Mouse (Mus musculus) large intestine, adult 2 months (tissue): Measurements from ENCODE around the gene Sorcs2. TPM values are rescaled to one million over a fixed set of nuclear protein-coding genes. Genes with fewer than 3 reads are reported as not detected.

Experiments
- DNase-seq: peaks from one replicate; pipeline ENCODE4 v3.0.0-alpha.2; 2012; ENCODE audit warnings: low read depth, low spot score
- WGBS: fragments of 180-500 bp; shearing (Covaris S2); methylation state at CpG from one replicate; pipeline ENCODE4 v1.1.7; 2018; 5-methylcytosine and 5-hydroxymethylcytosine counted together
- polyA plus RNA-seq: library from polyadenylated mRNA; depleted of rRNA; stranded (reverse); fragments of >200 nt; gene quantifications from 2 replicates; pipeline ENCODE4 v1.2.3, GENCODE M21; 2012

Gene Sorcs2
- polyA plus RNA-seq, 1 experiment, result 3.9 TPM

DNA sequence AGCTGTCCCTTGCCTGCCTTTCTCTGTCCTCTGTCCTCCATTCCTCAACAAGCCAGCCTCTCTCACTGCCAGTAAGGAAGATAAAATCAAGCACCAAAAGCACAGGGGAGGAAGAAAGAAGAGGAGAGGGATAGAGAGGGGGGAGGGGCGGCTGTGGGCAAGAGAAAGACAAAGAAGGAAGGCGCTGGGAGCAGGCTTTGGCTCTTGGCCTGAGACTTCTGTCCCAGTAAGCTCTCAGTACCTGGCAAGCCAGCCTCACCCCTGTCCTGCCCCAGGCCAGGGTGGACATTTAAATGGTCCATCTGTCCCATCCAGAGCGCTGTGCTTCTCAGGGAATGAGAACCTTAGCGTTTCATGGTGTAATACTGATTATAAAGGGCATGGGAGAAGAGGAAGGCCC, 203.3 kb downstream of the Sorcs2 start:
- 71% methylated on average over 4 of the region's 4 CpGs for WGBS

DNA sequence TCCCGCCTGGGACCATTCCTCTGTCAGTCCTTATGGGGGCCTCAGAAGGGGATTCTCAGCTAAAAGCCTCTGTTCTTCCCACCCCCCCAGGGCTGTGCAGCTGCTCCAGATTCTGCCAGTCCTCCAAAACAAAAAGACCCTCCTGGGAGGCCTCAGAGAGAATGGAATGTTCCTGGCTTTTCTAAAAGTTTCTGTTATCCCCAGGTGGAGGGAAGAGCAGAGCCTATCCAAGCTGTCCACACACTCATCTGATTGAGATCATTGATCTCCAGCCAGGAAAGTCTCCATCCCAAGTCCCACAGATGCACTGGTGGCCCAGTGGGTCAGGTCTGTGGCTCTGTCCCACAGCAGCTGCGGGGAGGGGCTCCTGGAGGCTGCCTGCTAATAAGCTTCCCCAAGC, 205.3 kb downstream of the Sorcs2 start:
- WGBS, result 91% methylated on average over 2 of the region's 2 CpGs
- no peak for DNase-seq

More for the DNA sequence above, 203.3 kb downstream of the Sorcs2 start:
- no peak for DNase-seq

DNA sequence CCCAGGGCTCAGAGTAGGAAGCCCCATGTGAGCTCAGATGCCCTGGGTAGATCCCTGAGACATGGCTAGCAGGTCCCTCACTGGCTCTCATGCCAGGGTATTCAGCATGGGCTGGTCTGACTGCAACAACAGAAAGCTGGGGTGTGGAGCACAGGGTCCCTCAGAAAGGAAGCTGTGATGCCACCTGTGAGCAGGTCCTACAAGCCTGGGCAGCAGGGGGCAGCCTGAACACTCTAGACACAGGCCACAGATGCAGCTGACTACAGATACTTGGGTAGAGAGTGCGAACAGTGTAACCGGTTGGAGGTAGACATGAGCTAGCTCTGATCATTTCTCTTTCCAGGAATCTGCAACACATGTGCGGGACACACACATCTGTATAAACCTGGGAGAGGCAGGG, 206.1 kb downstream of the Sorcs2 start:
- no peak for DNase-seq
- WGBS, result 79% methylated on average over 3 of the region's 3 CpGs

DNA sequence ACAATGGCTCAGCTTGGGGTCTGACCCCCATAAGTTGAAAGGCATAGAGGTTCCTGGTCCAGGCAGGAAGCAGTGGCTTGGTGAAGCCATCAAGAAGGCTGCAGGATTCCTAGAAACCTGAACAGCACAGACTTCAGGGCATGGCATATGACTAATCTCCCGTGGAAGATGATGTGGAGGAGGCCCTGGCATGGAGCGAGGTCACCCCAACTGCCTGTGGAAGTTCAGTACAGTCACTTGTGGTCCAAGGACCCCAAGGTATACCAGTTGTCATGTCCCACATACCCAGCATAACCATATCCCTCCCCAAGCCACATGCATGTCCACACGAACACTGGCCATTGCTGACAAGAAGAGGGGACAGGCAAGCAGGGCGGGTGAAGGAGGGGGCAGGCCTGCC, 206.7 kb downstream of the Sorcs2 start:
- WGBS, result 82% methylated on average over 4 of the region's 4 CpGs
- no peak for DNase-seq

DNA sequence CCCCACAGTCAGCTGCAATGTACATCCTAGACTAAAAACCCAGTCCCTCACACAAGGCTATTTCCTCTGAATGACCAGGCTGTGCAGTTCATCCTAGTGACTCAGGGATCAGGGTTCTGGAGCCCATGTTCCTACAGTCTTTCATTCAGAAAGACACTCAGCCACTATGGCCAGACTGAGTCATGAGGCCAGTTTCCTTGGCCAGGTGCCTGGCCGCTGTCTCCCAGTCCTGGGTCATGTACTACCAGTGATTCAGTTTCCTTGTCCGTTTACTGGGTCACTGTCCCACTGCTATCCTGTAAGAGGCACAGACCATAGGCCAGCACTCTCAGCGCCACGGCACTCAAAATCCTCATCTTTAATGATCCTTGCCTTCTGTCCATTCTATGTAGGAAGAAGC, 209.6 kb downstream of the Sorcs2 start:
- 78% methylated on average over 4 of the region's 4 CpGs for WGBS
- DNase-seq, result no peak

DNA sequence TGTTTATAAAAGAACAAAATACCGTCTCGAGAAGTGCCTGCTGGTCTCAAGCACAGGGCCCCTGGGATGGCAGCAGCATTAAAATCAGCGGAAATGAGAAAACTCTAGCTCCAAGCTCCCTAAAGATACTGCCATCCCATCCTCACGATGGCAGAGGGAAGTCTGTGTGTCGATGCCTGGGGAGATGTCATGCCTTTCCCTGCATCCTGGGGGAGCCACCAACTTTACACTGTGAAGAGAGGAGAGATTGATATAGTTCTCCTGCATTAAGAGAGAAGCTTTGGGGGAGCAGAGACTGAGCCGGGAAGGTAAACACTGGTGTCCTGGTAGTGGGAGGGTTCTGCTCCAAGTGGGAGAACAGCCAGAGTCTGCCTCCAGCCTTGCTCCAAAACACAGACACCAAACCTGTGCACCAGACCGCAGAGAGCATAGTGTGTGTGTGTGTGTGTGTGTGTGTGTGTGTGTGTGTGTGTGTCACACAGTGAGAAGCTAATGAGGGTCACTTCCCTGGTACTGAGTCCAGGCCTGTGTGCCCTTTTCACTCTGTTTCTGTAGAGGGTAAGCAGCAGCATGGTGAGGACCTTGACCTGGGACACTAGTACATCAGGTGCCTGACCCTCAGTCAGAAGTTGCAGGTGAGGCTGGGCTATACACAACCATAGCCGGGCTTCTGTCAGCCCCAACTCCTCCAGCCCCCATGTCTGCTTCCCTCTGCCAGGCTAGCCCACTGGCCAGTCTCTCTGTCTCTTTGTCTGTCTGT, 211.5 kb downstream of the Sorcs2 start:
- DNase-seq, result no peak
- WGBS, result 57% methylated on average over 8 of the region's 8 CpGs

DNA sequence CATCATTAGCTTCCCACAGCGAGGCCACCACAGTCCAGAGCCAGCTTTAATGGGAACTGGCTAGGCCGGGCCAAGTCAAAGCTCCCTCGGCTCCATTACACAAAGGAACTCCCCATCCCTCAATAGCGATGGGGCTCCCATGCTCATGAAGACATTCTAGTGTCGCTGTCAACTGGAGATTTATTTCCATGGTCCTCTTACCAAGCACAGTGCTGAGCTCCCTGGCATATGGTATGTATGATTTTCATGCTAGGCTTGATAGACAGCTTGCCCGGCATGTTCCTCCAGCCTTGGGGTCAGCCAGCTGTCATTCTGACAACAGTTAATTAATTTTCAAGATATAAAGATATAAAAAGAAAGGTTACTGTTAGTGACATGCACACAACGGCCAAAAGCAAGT, 215.6 kb downstream of the Sorcs2 start:
- no peak for DNase-seq
- 91% methylated on average over 7 of the region's 7 CpGs for WGBS

DNA sequence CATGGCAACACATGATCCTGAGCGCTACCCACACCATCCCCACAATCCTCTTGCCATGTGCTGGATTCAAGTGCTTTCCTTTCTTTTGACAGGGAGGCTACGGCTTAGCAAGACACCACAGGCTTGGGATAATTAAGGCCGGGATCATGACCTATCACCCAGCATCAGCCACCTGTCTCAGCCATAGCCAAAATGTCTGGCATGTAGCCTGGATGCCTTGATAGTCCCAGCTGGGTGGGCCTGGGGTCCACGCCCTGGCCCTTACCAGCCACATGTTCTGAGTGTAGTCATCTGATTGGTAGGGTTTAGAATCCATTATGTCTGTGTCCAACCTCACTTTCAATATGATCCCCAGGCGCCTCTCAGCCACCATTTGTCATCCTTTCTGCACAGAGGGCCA, 218.2 kb downstream of the Sorcs2 start:
- no peak for DNase-seq
- 89% methylated on average over 5 of the region's 5 CpGs for WGBS

DNA sequence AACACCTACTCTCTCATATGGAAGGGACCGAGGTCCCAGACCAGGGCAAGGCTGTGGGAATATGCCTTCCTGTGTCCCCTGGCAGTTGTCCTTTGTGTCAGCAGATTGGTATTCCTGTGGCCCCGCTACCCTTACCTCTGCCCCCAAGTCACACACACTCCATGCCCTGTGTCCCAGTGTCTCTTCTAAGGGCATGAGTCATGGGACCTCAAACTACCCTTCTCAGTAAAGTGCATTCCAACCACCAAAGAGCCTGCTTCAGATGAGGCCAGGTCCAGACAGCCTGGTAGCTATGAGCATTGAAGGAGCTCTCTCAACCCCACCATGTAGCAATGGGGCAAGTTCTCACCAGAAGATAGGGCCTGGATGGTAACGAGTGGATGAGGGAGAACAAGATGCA, 219.2 kb downstream of the Sorcs2 start:
- 89% methylated on average over 3 of the region's 3 CpGs for WGBS
- DNase-seq, result no peak

DNA sequence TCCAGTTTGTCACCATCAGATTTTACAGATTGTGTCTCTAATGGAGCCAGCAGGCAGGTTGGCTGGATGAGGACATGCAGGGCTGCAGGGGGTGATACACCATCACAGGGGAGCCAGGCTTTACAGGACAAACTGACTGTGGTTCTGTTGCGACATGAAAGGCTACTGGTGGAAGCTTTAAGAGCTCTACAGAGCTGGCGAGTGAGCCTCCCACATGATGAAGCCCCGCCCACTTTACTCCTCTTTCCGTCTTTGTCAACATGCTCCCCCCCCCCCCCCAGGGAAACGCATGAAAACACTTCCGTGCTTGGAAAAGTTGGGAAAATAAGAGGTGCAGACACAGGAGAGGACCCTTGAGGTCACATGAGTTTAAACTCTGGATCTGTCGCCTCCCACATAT, 219.7 kb downstream of the Sorcs2 start:
- WGBS, result 44% methylated on average over 7 of the region's 7 CpGs
- DNase-seq, result no peak

DNA sequence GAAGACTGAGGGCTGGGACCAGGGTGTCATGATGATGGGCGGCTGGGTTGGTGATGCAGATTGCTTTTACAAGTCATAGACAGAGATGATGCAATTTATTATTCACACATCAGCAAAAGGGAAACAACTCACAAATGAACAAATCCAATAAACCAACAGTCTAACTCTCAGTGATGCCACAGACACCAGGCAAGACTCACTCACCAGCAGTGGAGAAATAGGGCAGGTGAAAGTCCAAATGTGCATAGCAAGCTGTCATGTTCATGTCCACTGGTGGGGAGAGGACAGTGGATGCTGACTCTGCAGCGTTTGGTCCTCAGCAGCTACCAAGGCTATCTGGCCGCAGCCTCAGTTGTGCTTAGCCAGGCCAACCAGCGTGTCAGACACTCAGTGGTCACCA, 221.1 kb downstream of the Sorcs2 start:
- 89% methylated on average over 4 of the region's 4 CpGs for WGBS
- DNase-seq, result no peak

DNA sequence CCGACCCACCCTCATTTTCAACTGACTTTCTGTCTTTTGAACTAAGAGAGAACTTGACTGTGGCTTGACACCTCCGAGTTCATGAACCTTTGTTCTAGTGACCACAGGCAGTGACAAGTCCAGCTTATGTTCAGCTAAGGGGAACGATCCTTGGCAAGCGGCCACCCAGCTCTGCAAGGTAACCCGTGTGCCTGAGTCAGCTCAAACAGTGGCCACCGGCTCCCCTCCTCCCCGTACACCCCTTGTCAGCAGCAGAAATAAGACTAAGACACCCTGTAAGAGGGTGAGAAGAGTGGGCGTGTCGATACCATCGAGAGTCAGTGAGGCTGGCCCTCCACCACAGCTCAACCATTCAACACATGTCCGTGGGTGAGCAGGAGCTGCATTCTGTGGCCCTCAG, 221.5 kb downstream of the Sorcs2 start:
- WGBS, result 82% methylated on average over 11 of the region's 11 CpGs
- DNase-seq, result no peak

DNA sequence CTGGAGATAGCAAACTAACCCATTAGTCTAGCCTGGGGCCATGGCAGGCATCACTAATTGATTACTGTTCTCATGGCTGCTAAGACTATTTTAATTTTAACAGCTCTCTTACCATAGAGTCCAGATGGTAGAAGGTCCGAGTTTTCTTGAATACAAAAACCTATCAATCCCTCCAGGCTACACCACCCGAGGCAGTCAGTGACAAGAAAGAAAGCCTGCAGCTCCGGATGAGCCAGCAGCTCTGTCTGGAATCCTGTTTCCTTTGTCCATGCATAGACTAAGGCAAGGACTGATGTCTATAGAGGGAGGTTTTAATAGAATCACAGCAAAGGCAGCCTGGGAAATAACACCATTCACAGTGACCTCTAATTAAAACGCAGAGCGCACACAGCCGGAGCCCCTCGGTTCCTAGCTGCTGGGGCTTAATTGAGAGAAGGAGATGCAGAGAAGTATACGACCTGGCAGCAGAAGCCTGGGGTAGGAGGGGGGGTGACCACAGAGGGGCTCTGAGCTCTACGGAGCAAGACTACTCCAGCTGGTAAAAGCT, 223.3 kb downstream of the Sorcs2 start:
- DNase-seq, result no peak
- 68% methylated on average over 9 of the region's 9 CpGs for WGBS

DNA sequence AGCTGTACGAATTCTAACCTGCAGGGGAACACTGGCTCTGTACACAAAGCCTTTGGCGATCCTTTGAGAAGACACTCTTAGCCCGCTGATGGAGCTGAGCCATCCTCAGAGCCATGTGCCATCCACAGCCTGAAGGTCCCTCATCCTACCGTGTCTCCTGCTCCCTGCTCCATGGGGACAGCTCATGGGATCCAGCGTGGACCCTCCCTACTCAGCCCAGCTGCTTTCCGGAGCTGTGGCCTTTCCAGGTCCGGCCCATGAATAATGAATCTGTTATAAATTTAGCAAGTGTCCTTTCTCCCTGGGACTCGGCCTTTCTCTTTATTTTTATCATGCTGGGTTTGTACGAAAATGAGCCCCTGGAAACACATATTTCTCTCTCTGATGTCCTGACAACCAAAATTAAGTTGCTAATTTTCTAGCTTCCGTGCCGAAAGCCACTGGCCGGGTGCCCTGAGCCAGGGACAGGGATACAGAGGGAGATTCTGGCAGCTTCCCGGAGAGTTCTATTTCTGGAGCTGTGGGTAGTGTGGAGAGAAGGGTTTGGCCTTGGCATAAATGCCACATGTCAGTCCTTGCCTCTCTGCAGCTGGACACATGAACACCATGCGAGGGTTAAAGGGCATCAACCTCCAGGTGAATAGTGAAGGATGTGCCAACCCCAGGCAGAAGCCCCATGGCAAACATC, 228.8 kb downstream of the Sorcs2 start:
- no peak for DNase-seq
- 74% methylated on average over 14 of the region's 14 CpGs for WGBS

DNA sequence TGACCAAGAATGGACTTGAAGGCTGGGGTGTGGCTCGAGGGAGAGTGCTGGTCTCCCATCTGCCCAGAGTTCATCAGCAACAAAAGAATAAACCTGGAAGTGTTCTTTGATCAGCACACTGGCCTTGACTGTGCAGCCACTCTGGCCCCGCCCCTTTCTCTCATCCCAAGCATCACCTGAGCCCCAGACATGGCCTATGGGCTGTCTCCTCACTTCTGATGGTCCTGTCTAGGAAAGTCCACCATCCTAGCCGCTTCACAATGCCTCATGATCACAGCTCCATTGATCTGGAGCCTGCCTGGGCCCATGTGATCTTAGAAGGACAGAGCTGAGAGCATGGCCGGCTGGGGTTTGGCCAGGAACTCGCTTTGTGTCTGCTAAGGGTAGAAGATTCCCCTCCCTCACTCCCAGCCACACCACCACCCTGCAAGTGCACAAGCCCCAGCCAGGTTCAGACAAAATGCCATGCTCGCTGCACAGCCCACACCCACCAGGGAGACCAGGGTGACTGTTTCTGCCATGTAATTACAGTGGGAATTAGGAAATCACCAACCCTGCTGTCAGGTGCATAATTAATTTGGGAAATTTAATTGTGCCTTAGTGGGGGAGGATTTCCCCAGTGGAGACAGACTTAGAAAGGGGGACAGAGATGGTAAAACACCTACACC, 231.5 kb downstream of the Sorcs2 start:
- no peak for DNase-seq
- 75% methylated on average over 6 of the region's 6 CpGs for WGBS

DNA sequence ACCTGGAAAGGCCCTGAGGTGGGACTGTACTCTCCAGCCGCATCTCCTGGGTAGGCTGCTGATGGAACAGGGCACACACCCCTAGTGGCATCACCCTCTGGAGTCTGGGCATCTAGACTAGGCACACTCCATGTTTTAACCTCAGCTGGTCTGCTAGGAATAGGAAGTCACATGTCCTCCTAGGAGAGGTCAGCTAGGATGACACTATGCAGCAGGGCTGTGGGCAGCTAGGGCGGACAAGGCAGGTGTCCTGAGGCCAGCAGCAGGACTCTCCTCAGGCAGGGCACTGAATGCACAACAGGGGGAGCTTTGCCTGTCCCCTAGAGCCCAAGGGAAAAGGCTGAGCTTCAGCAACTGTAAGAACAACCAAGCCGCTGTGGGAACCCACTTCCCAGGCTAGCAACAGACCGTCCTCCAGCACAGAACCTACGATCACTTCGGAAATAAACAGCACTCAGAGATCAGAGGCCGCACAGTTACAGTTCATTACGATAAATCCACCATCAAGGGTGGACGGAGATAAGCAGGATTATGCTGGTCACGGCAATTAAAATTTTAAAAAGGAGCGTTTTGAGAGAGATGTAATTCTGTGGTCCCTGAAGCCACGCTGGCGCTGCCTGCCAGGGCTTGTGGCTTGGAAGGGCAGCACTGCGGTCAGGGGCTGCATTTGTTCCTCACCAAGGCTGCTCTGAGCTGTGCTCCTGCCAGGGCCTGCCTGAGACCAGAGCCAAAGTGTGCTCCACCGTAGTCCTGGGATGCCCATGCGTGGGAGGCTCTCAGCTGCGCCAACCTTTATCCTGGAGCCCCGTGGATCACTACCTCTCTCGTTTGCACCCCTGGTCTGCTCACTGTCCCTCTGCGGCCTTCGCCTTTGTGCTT, 232.3 kb downstream of the Sorcs2 start:
- 88% methylated on average over 21 of the region's 21 CpGs for WGBS

DNA sequence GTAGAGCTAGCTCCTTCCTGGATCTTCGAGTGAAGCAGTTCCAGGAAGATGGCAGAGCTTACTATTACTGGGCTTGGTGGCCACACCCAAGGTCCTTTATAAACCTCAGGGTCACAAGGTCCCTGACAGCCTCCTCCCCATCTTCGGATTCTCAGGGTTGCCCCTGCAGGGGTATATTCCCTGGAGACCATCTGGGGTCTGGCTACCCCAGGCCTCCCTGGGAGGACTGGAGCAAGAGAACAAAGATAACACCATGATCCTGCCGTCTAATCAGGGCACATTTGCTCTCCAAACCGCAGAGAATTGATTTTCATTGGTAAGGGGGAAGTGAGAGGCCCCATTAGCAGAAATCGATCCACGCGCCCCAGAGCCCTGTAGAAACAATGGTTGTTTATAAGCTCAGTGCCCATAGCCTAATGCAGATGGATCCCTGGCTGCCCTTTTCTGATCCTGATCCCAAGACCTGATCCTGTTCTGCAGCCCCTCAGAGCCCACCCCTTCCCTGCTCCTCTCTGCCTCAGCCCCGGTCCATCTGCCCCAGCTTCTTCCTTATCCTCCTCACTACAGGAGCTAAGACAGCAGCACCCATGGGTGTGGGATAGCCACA, 243.0 kb downstream of the Sorcs2 start:
- WGBS, result 61% methylated on average over 8 of the region's 8 CpGs
- DNase-seq, result no peak

More for the DNA sequence above, 232.3 kb downstream of the Sorcs2 start:
- DNase-seq, result no peak

DNA sequence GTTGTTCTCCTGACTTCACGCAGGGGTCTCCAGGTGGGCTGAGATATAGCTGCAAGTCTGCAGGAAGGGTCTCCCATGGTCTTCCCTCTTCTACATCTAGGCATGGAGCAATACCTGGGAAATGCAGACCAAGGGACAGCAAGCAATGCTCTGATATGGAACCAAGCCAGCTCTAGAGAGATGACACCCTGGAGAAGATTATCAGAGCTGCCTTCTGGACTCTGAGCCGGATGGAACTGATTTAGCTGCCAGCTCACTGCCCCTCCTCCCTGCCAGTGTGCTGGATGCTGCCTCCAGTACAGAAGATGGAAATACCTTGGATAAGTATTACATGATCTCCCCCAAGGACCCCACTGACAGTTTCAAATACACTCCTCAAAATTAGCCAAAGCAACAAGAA, 244.7 kb downstream of the Sorcs2 start:
- no peak for DNase-seq
- WGBS, result 71% methylated on average over 2 of the region's 2 CpGs

DNA sequence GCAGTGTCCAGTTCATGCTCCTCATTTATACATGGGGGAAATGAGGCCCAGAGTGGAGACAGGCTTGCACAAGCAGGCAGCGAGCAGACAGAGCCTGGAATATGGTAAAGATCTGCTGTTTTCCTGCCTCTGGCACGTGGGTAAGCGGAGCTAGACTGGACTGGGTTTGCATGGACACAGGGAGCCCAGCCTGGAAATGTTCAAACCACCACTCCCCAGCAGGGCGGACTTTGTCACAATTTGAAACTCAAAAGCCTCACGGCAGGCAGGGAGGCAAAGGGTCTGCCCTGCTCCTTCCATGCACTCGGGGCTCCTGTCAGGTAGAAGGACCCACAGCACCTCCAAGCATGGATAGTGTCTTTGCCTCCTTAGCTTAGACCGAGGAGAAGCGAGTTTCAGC, 246.9 kb downstream of the Sorcs2 start:
- no peak for DNase-seq
- 82% methylated on average over 8 of the region's 8 CpGs for WGBS
